Comparison of ENCODE assay signal across 7 mouse cellular contexts in the genomic region with DNA sequence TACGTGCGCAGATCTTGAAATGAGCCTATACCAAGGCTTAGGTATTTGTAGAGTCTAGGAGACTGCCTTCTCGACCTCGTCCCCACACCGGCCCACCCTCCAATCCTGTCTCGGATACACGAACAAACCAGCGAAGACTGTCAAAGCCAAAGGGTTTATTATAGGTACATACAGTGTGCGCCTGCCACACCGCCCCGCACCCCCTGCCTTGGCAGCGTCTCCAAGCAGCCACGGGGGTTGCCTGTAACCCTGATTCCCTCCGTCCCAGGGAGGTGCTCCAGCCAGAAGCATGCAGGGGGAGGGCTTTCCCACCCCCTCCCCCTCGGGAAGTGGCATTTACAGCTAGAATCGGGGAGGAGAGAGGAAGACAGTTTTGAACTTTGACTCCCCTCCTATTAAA. TPM values are rescaled to one million over a fixed set of nuclear protein-coding genes. Genes with fewer than 3 reads are reported as not detected.
DNase-seq lines count a peak whose midpoint lies in the region; ATAC-seq and TF ChIP-seq lines count a peak whose summit lies in the region.

No protein-coding gene starts in this region.

- peak overlapping the region; percentile 73 for H3K4me2 ChIP-seq in hindbrain, embryonic 15.5 days
- peak overlapping the region; percentile 28 for H3K4me2 ChIP-seq in myocyte (ENCODE audit: low read depth)

- peak; percentile 50 for ATAC-seq in CD4-positive, CD25-positive, alpha-beta regulatory T cell, adult 4 months
- peak; percentile 42 for ATAC-seq in hindbrain, embryonic 15.5 days (ENCODE audit: low FRiP score, low read depth)

- TF ChIP-seq POLR2A in myocyte (IDR thresholded peaks at IDR 0.05; ENCODE audit: insufficient read length, low read depth) = no peak

- H3K27ac ChIP-seq in ES-E14 (ENCODE audit: insufficient read depth, low read depth, low read length, poor library complexity, severe bottlenecking) = peak overlapping the region; percentile 84
- peak overlapping the region; percentile 85; the same call in 1 of the 2 replicates for H3K27ac ChIP-seq in forebrain, embryonic 10.5 days
- H3K27ac ChIP-seq in hindbrain, embryonic 15.5 days (replicated peaks) = peak overlapping the region; percentile 50; the same call in 1 of the 2 replicates

- in situ Hi-C loops in ES-E14 (cut with MboI; ENCODE audit: low sequenced_read_pairs in 2 of 2, unreplicated experiment in 2 of 2) = no loop called here

- peak overlapping the region; percentile 67 for H3K9ac ChIP-seq in ES-E14 (ENCODE audit: insufficient read depth, low read depth, low read length, poor library complexity, severe bottlenecking)
- no peak overlapping the region for H3K9ac ChIP-seq in hindbrain, embryonic 15.5 days

- under 1% methylated on average over 16 of the region's 16 CpGs for WGBS in forebrain, embryonic 10.5 days
- 4% methylated on average over 16 of the region's 16 CpGs for WGBS in hindbrain, embryonic 15.5 days

- peaks cover 9% of the 10 kb centered on the region; the same call in 1 of the 2 replicates for H3K36me3 ChIP-seq in ES-E14 (ENCODE audit: control insufficient read depth, insufficient read depth, low read length, poor library complexity, severe bottlenecking)
- H3K36me3 ChIP-seq in forebrain, embryonic 10.5 days (replicated peaks) = peaks cover 24% of the 10 kb centered on the region
- peaks cover 9% of the 10 kb centered on the region; the same call in 1 of the 2 replicates for H3K36me3 ChIP-seq in hindbrain, embryonic 15.5 days
- H3K36me3 ChIP-seq in myocyte (ENCODE audit: control insufficient read depth, insufficient read depth) = no peaks in the 10 kb centered on the region

- H3ac ChIP-seq in myocyte (ENCODE audit: control insufficient read depth, insufficient read length) = no peak overlapping the region

- peaks cover 4 to 11% of the 10 kb centered on the region in 2 experiments; a peak in 3 of 4 replicates for H3K4me1 ChIP-seq in ES-E14 (ENCODE audit: control insufficient read depth in 2 of 2, insufficient read depth in 2 of 2, low read length in 2 of 2, poor library complexity in 1 of 2)
- peaks cover 36% of the 10 kb centered on the region for H3K4me1 ChIP-seq in forebrain, embryonic 10.5 days
- H3K4me1 ChIP-seq in hindbrain, embryonic 15.5 days (replicated peaks) = peaks cover 28% of the 10 kb centered on the region

- peaks cover 45% of the 10 kb centered on the region for H3K27me3 ChIP-seq in forebrain, embryonic 10.5 days (ENCODE audit: poor library complexity, severe bottlenecking)
- peaks cover 27% of the 10 kb centered on the region for H3K27me3 ChIP-seq in hindbrain, embryonic 15.5 days
- H3K27me3 ChIP-seq in myocyte (ENCODE audit: control insufficient read depth, insufficient read depth, insufficient read length) = no peaks in the 10 kb centered on the region

- no peaks in the 10 kb centered on the region for H3K79me2 ChIP-seq in myocyte (ENCODE audit: control insufficient read depth, insufficient read depth)

- H3K9me3 ChIP-seq in ES-E14 (ENCODE audit: control insufficient read depth, insufficient read depth, low read depth, low read length) = no peaks in the 10 kb centered on the region
- H3K9me3 ChIP-seq in forebrain, embryonic 10.5 days = peaks cover 6% of the 10 kb centered on the region; the same call in 1 of the 2 replicates
- no peaks in the 10 kb centered on the region for H3K9me3 ChIP-seq in hindbrain, embryonic 15.5 days

- no peak for DNase-seq in ES-E14 (ENCODE audit: low read depth, low spot score)
- no peak for DNase-seq in forebrain, embryonic 10.5 days (ENCODE audit: extremely low spot score, low spot score)
- peak; percentile 37 for DNase-seq in liver
- no peak for DNase-seq in c-Kit-positive CD71-positive TER-119-positive erythroid progenitor cells, embryonic 14.5 days (ENCODE audit: low spot score)

- H3K4me3 ChIP-seq in ES-E14 (ENCODE audit: insufficient read depth in 1 of 2, low read depth in 1 of 2, low read length in 2 of 2, poor library complexity in 1 of 2, severe bottlenecking in 1 of 2) (peak overlapping the region; percentile 68 to 89), myocyte (peak overlapping the region; percentile 58)
- peak overlapping the region; percentile 80 for H3K4me3 ChIP-seq in forebrain, embryonic 10.5 days
- H3K4me3 ChIP-seq in hindbrain, embryonic 15.5 days = peak overlapping the region; percentile 83

TF ChIP-seq in ES-E14, 5 proteins besides CTCF, POLR2A, EP300 and RAD21:
- peak; percentile 2; the same call in 1 of the 2 replicates for TF ChIP-seq CHD2 (IDR thresholded peaks at IDR 0.05; ENCODE audit: low read depth, low read length)
- TF ChIP-seq MAFK (IDR thresholded peaks at IDR 0.05; ENCODE audit: insufficient read depth, low read depth, low read length) = no peak

TF ChIP-seq in myocyte, 11 proteins besides CTCF, POLR2A, EP300 and RAD21:
- TF ChIP-seq TCF12 (IDR thresholded peaks at IDR 0.05; ENCODE audit: insufficient read depth, poor library complexity, severe bottlenecking) (no peak), E2F4 (IDR thresholded peaks at IDR 0.05; ENCODE audit: insufficient read depth) (no peak), CEBPB (IDR thresholded peaks at IDR 0.05; ENCODE audit: insufficient read depth, poor library complexity, severe bottlenecking) (no peak), TCF3 (IDR thresholded peaks at IDR 0.05; ENCODE audit: insufficient read length, low read depth) (no peak)

RNA-seq across cellular contexts. Expression of a gene that starts 0.4 kb away (rescaled TPM):
- 10 to 100 TPM; 49.2 to 76.0 TPM for polyA plus RNA-seq in CD4-positive, CD25-positive, alpha-beta regulatory T cell, adult 4 months (2017; shearing (Covaris generic))
- 28.8 and 45.5 TPM in 2 replicates for total RNA-seq in ES-E14 (2012; rRNA removed)
- polyA plus RNA-seq in forebrain, embryonic 10.5 days (2016; fragmentation: Nextera tagmentation; extraction: Ambion mirVana) = 62.4 and 67.7 TPM in 2 replicates
- 42.8 and 46.6 TPM in 2 replicates for polyA plus RNA-seq in hindbrain, embryonic 15.5 days (2015; fragmentation: Nextera tagmentation; extraction: Ambion mirVana)
- polyA plus RNA-seq in myocyte (2012; fragmentation: generic; extraction: Trizol) = 18.4 TPM

RNA-seq across cellular contexts. Expression of a gene that starts 1.0 kb away (rescaled TPM):
- not detected for polyA plus RNA-seq in CD4-positive, CD25-positive, alpha-beta regulatory T cell, adult 4 months (2017; shearing (Covaris generic))
- 1.4 and 1.5 TPM in 2 replicates for total RNA-seq in ES-E14 (2012; rRNA removed)
- polyA plus RNA-seq in forebrain, embryonic 10.5 days (2016; fragmentation: Nextera tagmentation; extraction: Ambion mirVana) = 1.4 TPM in 1 of 2 replicates, not detected in the other
- polyA plus RNA-seq in hindbrain, embryonic 15.5 days (2015; fragmentation: Nextera tagmentation; extraction: Ambion mirVana) = not detected in 2 replicates
- 0.11 TPM for polyA plus RNA-seq in myocyte (2012; fragmentation: generic; extraction: Trizol)

RNA-seq across cellular contexts. Expression of a gene that starts 18.8 kb away (rescaled TPM):
- 1 to 10 TPM in 1 of 2 experiments, under 1 TPM in 1; 0.77 to 2.0 TPM for polyA plus RNA-seq in CD4-positive, CD25-positive, alpha-beta regulatory T cell, adult 4 months (2017; shearing (Covaris generic))
- total RNA-seq in ES-E14 (2012; rRNA removed) = 65.8 and 114 TPM in 2 replicates
- polyA plus RNA-seq in forebrain, embryonic 10.5 days (2016; fragmentation: Nextera tagmentation; extraction: Ambion mirVana) = 8.5 and 11.1 TPM in 2 replicates
- 12.9 and 13.9 TPM in 2 replicates for polyA plus RNA-seq in hindbrain, embryonic 15.5 days (2015; fragmentation: Nextera tagmentation; extraction: Ambion mirVana)
- polyA plus RNA-seq in myocyte (2012; fragmentation: generic; extraction: Trizol) = 32.5 TPM
